Mouse (Mus musculus): ENCODE measurements around the gene Cdh23. TPM values are rescaled to one million over a fixed set of nuclear protein-coding genes. Genes with fewer than 3 reads are reported as not detected.

Gene Cdh23
- polyA plus RNA-seq, 1 experiment = 0.31 TPM

- no peak for DNase-seq (ENCODE audit: low read depth, low spot score)
- 49% methylated on average over 6 of the region's 6 CpGs for WGBS
Observed at GRCm38 (mm10) chr10:60430591-60430990, 265.7 kb downstream of the Cdh23 start.

- 77% methylated on average over 10 of the region's 10 CpGs for WGBS
- DNase-seq (ENCODE audit: low read depth, low spot score) = no peak
Observed at GRCm38 (mm10) chr10:60430001-60430400, 266.3 kb downstream of the Cdh23 start.

GRCm38 (mm10) chr10:60422756-60423155 lies 273.5 kb downstream of the Cdh23 start:
- WGBS = 40% methylated on average over 7 of the region's 7 CpGs
- no peak for DNase-seq (ENCODE audit: low read depth, low spot score)

GRCm38 (mm10) chr10:60419624-60420023 lies 276.7 kb downstream of the Cdh23 start:
- no peak for DNase-seq (ENCODE audit: low read depth, low spot score)
- WGBS = 14% methylated on average over 4 of the region's 4 CpGs

DNA sequence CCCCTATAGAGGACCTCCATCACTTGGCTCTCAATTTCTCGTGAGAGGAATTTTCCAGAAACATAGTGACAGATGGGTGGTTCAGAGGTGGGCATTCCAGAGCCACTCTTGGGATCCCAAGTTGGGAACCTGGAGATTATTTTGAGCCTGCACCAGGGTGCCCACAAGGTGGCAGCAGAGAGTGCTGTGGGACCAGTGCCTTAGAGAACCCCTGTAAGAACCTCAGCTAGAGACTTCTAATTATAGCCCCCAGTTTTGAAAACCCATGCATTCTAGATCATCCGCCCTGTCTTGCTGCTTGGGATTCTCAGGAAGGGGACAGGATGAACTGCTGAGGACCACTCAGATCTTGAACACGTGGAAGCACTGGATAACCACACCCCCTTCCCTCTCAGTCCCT lies 278.2 kb downstream of the Cdh23 start:
- 9% methylated on average over 3 of the region's 3 CpGs for WGBS
- peak; percentile 7 for DNase-seq (ENCODE audit: low read depth, low spot score)

GRCm38 (mm10) chr10:60417041-60417440 lies 279.2 kb downstream of the Cdh23 start:
- no peak for DNase-seq (ENCODE audit: low read depth, low spot score)
- WGBS = 86% methylated on average over 2 of the region's 2 CpGs

DNA sequence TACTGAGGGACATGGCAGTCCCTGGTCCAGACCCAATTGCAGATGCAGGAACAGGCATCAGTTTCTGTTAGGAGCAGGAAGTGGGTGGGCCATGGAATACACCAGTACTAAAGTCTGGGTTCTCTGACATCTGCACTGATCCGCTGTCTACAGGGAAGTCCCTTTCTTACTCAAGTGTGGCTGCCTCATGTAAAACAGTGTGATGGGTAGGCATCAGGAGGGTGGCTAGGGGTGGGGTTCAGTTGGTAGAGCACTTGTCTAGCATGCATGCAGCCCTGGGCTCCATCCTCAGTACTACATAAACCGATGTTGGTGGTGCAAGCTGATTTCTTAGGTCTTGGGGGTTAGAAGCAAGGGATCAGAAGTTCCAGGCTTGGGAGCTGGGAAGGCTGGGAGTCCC lies 282.5 kb downstream of the Cdh23 start:
- DNase-seq (ENCODE audit: low read depth, low spot score) = no peak
- WGBS = 75% methylated on average over 2 of the region's 2 CpGs

GRCm38 (mm10) chr10:60411794-60412193 lies 284.5 kb downstream of the Cdh23 start:
- 30% methylated on average over 5 of the region's 5 CpGs for WGBS
- DNase-seq (ENCODE audit: low read depth, low spot score) = no peak

DNA sequence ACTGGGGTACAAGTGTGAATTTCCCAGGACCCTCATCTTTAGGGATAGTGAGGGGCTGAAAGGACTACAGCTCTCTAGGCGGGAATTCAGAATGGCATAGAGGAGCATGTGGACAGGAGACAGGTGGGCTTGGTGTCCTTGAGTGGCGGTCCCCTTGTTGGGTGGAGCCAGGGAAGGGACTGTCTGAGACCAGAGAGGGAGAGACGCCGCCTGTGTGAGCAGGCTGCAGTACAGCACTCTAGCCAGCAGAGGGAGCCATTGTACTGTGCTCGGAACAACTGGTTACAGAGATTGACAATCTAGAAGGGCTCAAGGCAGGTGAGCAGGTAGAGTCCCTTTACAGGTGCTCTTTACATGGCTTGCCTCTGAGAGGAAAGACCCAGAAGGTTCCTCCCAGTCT lies 288.5 kb downstream of the Cdh23 start:
- peak; percentile 13 for DNase-seq (ENCODE audit: low read depth, low spot score)
- WGBS = 3% methylated on average over 5 of the region's 5 CpGs

- no peak for DNase-seq (ENCODE audit: low read depth, low spot score)
- 51% methylated on average over 7 of the region's 7 CpGs for WGBS
Observed at GRCm38 (mm10) chr10:60405460-60406177, 290.7 kb downstream of the Cdh23 start.

GRCm38 (mm10) chr10:60400507-60401295 lies 295.6 kb downstream of the Cdh23 start:
- whole genome bisulfite sequencing = 70% methylated on average over 11 of the region's 11 CpGs

GRCm38 (mm10) chr10:60399449-60399848 lies 296.8 kb downstream of the Cdh23 start, which contains the start of gene Gm17455:
Gene Gm17455 (plus strand): TSS chr10:60399726.
- no peak for DNase-seq (ENCODE audit: low read depth, low spot score)
- WGBS = 62% methylated on average over 7 of the region's 7 CpGs

More at GRCm38 (mm10) chr10:60400507-60401295, 295.6 kb downstream of the Cdh23 start:
- DNase-seq (ENCODE audit: low read depth, low spot score) = no peak

GRCm38 (mm10) chr10:60398051-60398814 lies 298.1 kb downstream of the Cdh23 start:
- WGBS = 75% methylated on average over 10 of the region's 10 CpGs
- no peak for DNase-seq (ENCODE audit: low read depth, low spot score)

- WGBS = 64% methylated on average over 5 of the region's 5 CpGs
- DNase-seq (ENCODE audit: low read depth, low spot score) = no peak
Observed at GRCm38 (mm10) chr10:60395605-60396004, 300.7 kb downstream of the Cdh23 start.

DNA sequence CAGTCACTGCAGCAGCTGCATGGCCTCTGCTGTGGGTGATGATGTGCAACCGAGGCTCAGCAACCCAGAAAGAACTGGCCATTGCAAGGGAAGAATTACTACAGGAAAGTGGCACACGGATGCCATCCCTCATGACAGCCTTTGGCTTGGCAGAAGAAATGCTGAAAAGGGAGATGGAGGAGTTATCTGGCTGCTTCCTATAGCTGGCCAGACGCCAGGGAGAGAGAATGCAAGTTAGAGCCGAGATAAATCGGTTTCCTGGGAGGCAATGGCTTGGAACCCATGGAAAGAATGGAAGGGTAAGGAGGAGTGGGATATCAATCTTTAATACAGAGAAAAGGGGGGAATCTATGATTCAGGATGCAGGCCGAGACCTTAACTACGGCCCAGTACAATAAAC lies 301.4 kb downstream of the Cdh23 start:
- no peak for DNase-seq (ENCODE audit: low read depth, low spot score)
- 75% methylated on average over 7 of the region's 7 CpGs for WGBS

GRCm38 (mm10) chr10:60391661-60392060 lies 304.6 kb downstream of the Cdh23 start:
- whole genome bisulfite sequencing = 94% methylated on average over 9 of the region's 9 CpGs
- no peak for DNase-seq (ENCODE audit: low read depth, low spot score)

DNA sequence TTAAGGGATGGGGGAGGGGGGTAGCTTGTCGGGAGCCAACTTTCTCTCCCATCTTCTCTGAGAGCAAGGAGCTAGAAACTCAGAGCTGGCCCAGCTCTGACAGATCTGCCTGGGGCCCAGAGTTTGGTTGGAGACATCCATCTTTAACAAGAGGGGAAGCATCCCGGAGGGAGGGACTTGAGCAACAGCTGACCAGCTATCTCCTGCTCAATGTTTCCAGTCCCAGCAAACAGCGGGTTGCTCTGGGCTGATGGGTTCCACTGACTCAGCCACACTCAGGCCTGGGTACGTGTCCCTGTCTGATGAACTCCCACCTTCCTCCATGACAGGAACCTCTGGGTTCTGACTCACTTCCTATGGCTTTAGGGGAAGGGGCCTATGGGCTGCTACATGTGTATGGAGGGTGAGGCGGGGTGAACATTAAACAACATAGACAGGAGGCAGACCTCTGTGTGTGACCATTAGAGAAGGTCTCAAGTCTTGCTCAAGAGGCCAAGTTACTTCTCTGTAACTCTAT lies 305.3 kb downstream of the Cdh23 start:
- no peak for DNase-seq (ENCODE audit: low read depth, low spot score)
- WGBS = 72% methylated on average over 5 of the region's 5 CpGs

GRCm38 (mm10) chr10:60390177-60390903 lies 305.9 kb downstream of the Cdh23 start:
- WGBS = 53% methylated on average over 6 of the region's 6 CpGs

GRCm38 (mm10) chr10:60389447-60389865 lies 306.8 kb downstream of the Cdh23 start:
- DNase-seq (ENCODE audit: low read depth, low spot score) = no peak
- WGBS = 12% methylated on average over 9 of the region's 9 CpGs

More at GRCm38 (mm10) chr10:60390177-60390903, 305.9 kb downstream of the Cdh23 start:
- DNase-seq (ENCODE audit: low read depth, low spot score) = no peak

Measured in large intestine, adult 2 months (tissue).